Mouse (Mus musculus): ENCODE data around the gene Armc2. TPM values are rescaled to one million over a fixed set of nuclear protein-coding genes. Genes with fewer than 3 reads are reported as not detected.

Armc2 gene
- polyA plus RNA-seq, 1 experiment from 2014 or later = 0.21 TPM

GRCm38 (mm10) chr10:41972676-41973075 is 45.6 kb downstream of the Armc2 start:
- no peaks in the 10 kb centered on the region for H3K27me3 ChIP-seq (ENCODE audit: insufficient read depth, low read length)
- no peaks in the 10 kb centered on the region for H3K9me3 ChIP-seq (ENCODE audit: low read length)
- no peak overlapping the region for H3K4me3 ChIP-seq (ENCODE audit: low read depth, low read length)
- no peaks in the 10 kb centered on the region for H3K4me1 ChIP-seq (ENCODE audit: insufficient read depth)
- DNase-seq (no peak), ATAC-seq (no peak)
- H3K9ac ChIP-seq (replicated peaks) = no peak overlapping the region
- no peak overlapping the region for H3K4me2 ChIP-seq (ENCODE audit: low read depth, low read length)
- no peak for TF ChIP-seq EP300 (IDR thresholded peaks at IDR 0.05; ENCODE audit: low read depth)
- TF ChIP-seq CTCF (IDR thresholded peaks at IDR 0.05; ENCODE audit: low read depth) = no peak
- H3K36me3 ChIP-seq (replicated peaks; ENCODE audit: insufficient read depth, low read length) = no peaks in the 10 kb centered on the region
- H3K27ac ChIP-seq (ENCODE audit: low read depth) = no peak overlapping the region; the same call in 1 of the 2 replicates
- 27% methylated on average over 9 of the region's 9 CpGs for WGBS (ENCODE audit: insufficient replicate concordance)

DNA sequence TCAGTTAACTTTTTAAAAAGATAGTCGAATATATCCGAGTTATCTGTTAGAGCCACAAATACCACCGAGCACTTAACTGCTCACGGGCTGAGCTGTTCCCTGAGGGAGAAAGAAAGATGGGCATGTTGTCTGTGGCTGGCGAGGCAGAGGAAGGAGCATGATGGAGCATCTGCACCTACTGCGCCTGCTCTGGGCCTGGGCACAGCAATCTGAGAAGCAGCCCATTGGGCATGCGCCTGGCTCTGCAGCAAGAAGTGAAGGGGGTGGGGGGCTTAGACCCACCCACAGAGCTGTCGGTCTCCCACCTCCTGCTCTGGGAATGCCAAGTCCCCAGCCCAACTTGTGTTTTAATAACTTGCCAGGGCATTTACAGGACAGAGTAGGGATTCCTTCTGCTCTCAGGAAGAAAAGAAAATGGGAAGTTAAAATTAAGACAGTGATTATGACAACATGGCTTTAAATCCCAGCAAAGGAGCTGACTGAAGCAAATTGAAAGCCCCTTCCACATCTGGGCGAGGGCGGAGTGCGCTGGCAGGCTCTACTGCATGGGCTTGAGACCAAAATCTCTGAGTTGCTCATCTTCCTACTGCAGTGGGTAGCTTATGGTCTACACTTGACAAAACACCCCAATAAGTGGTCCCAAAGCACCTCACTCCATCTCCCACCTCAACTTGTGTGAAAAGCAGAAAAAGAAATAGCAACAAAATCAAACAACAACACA is 50.2 kb downstream of the Armc2 start:
- H3K4me3 ChIP-seq (ENCODE audit: low read depth, low read length) = no peak overlapping the region
- H3K9ac ChIP-seq (replicated peaks) = no peak overlapping the region
- H3K9me3 ChIP-seq (ENCODE audit: low read length) = no peaks in the 10 kb centered on the region
- no peaks in the 10 kb centered on the region for H3K36me3 ChIP-seq (replicated peaks; ENCODE audit: insufficient read depth, low read length)
- WGBS (ENCODE audit: insufficient replicate concordance) = 69% methylated on average over 11 of the region's 11 CpGs
- no peak for TF ChIP-seq EP300 (IDR thresholded peaks at IDR 0.05; ENCODE audit: low read depth)
- TF ChIP-seq CTCF (IDR thresholded peaks at IDR 0.05; ENCODE audit: low read depth) = no peak
- no peaks in the 10 kb centered on the region for H3K4me1 ChIP-seq (ENCODE audit: insufficient read depth)
- ATAC-seq (no peak), DNase-seq (no peak)
- no peak overlapping the region for H3K4me2 ChIP-seq (ENCODE audit: low read depth, low read length)
- no peaks in the 10 kb centered on the region for H3K27me3 ChIP-seq (ENCODE audit: insufficient read depth, low read length)
- H3K27ac ChIP-seq (ENCODE audit: low read depth) = no peak overlapping the region

GRCm38 (mm10) chr10:41962725-41963124 is 55.5 kb downstream of the Armc2 start:
- no peak overlapping the region for H3K4me3 ChIP-seq (ENCODE audit: low read depth, low read length)
- H3K27ac ChIP-seq (ENCODE audit: low read depth) = no peak overlapping the region
- no peak overlapping the region for H3K9ac ChIP-seq (replicated peaks)
- ATAC-seq (no peak), DNase-seq (no peak)
- no peaks in the 10 kb centered on the region for H3K9me3 ChIP-seq (ENCODE audit: low read length)
- TF ChIP-seq EP300 (IDR thresholded peaks at IDR 0.05; ENCODE audit: low read depth) (no peak), CTCF (IDR thresholded peaks at IDR 0.05; ENCODE audit: low read depth) (no peak)
- H3K36me3 ChIP-seq (replicated peaks; ENCODE audit: insufficient read depth, low read length) = no peaks in the 10 kb centered on the region
- 69% methylated on average over 4 of the region's 4 CpGs for WGBS (ENCODE audit: insufficient replicate concordance)
- H3K4me2 ChIP-seq (ENCODE audit: low read depth, low read length) = no peak overlapping the region
- H3K27me3 ChIP-seq (ENCODE audit: insufficient read depth, low read length) = no peaks in the 10 kb centered on the region
- no peaks in the 10 kb centered on the region for H3K4me1 ChIP-seq (ENCODE audit: insufficient read depth)

GRCm38 (mm10) chr10:41959808-41960207 is 58.4 kb downstream of the Armc2 start:
- Histone ChIP-seq H3K9me3 (ENCODE audit: low read length) (no peaks in the 10 kb centered on the region), H3K27me3 (ENCODE audit: insufficient read depth, low read length) (no peaks in the 10 kb centered on the region), H3K4me3 (ENCODE audit: low read depth, low read length) (no peak overlapping the region), H3K36me3 (replicated peaks; ENCODE audit: insufficient read depth, low read length) (no peaks in the 10 kb centered on the region), H3K27ac (ENCODE audit: low read depth) (no peak overlapping the region), H3K4me1 (ENCODE audit: insufficient read depth) (no peaks in the 10 kb centered on the region), H3K9ac (replicated peaks) (no peak overlapping the region), H3K4me2 (ENCODE audit: low read depth, low read length) (no peak overlapping the region)
- ATAC-seq = no peak
- DNase-seq = no peak
- 64% methylated on average over 2 of the region's 2 CpGs for WGBS (ENCODE audit: insufficient replicate concordance)
- TF ChIP-seq CTCF (IDR thresholded peaks at IDR 0.05; ENCODE audit: low read depth) (peak; percentile 36), EP300 (IDR thresholded peaks at IDR 0.05; ENCODE audit: low read depth) (no peak)

DNA sequence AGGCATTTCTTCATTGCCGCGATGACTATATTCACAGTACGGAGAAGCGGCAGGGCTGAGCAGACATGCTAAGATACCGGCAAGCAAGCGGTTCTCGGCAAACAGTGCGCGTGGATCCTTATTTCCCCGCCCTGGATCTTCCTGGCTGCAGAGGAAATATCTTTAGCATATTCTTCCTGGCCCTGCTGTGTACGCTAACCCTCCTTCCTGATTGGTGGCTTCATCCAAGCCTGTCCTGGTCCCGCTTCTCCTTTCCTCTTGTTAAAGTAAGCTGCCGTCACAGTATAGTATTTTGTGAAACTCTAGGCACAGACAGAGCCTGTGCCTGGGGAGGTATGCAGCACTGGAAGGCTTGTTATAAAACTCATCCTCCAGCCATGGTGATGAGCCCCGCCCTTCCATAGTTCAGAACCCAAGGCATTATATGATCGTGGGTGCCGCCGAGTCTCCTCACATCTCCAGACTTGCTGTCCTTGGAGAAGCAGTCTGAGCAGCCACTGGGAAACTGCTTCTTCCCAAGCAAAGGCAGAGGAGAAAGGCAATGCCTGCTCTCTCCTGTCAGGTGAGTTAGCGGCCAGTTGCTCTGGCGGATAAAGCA is 59.5 kb downstream of the Armc2 start:
- Histone ChIP-seq H3K9me3 (ENCODE audit: low read length) (no peaks in the 10 kb centered on the region), H3K4me1 (ENCODE audit: insufficient read depth) (no peaks in the 10 kb centered on the region), H3K36me3 (replicated peaks; ENCODE audit: insufficient read depth, low read length) (no peaks in the 10 kb centered on the region), H3K4me3 (ENCODE audit: low read depth, low read length) (no peak overlapping the region), H3K9ac (replicated peaks) (no peak overlapping the region), H3K27ac (ENCODE audit: low read depth) (no peak overlapping the region), H3K27me3 (ENCODE audit: insufficient read depth, low read length) (no peaks in the 10 kb centered on the region), H3K4me2 (ENCODE audit: low read depth, low read length) (no peak overlapping the region)
- TF ChIP-seq EP300 (IDR thresholded peaks at IDR 0.05; ENCODE audit: low read depth) (no peak), CTCF (IDR thresholded peaks at IDR 0.05; ENCODE audit: low read depth) (no peak)
- 86% methylated on average over 19 of the region's 19 CpGs for WGBS (ENCODE audit: insufficient replicate concordance)
- DNase-seq = no peak
- ATAC-seq = no peak

- no peaks in the 10 kb centered on the region for H3K9me3 ChIP-seq (ENCODE audit: low read length)
- ATAC-seq (no peak), DNase-seq (no peak)
- H3K4me1 ChIP-seq (ENCODE audit: insufficient read depth) = no peaks in the 10 kb centered on the region
- H3K9ac ChIP-seq (replicated peaks) = no peak overlapping the region
- no peaks in the 10 kb centered on the region for H3K36me3 ChIP-seq (replicated peaks; ENCODE audit: insufficient read depth, low read length)
- H3K27me3 ChIP-seq (ENCODE audit: insufficient read depth, low read length) = no peaks in the 10 kb centered on the region
- H3K4me2 ChIP-seq (ENCODE audit: low read depth, low read length) = no peak overlapping the region
- H3K4me3 ChIP-seq (ENCODE audit: low read depth, low read length) = no peak overlapping the region
- H3K27ac ChIP-seq (ENCODE audit: low read depth) = no peak overlapping the region
- TF ChIP-seq CTCF (IDR thresholded peaks at IDR 0.05; ENCODE audit: low read depth) (no peak), EP300 (IDR thresholded peaks at IDR 0.05; ENCODE audit: low read depth) (no peak)
- WGBS (ENCODE audit: insufficient replicate concordance) = 80% methylated on average over 18 of the region's 18 CpGs
Measured at GRCm38 (mm10) chr10:41957421-41958225, 60.6 kb downstream of the Armc2 start.

All from liver, postnatal 0 days (tissue).